Mouse (Mus musculus) midbrain, embryonic 16.5 days (tissue): ENCODE measurements at regions not wholly inside any gene's neighbourhood (a gene's known extent, or its start where the extent isn't known, plus 50 kb on each side); places are given as distances from the start of the nearest gene placed in this dataset.

Source experiments
- ATAC-seq: fragments of 200-750 bp; cut with Nextera tagmentation; 2 replicates; pipeline ENCODE4 v1.8.0; 2017; ENCODE audit warnings: moderate TSS enrichment
- H3K27ac ChIP-seq: fragments of 300-500 bp; sonication (generic); 2 replicates; pipeline ENCODE4 v1.5.1; 2014; ENCODE audit warnings: mild to moderate bottlenecking, low read length, mixed read lengths
- H3K27me3 ChIP-seq: fragments of 300-500 bp; sonication (generic); 2 replicates; pipeline ENCODE4 v1.6.1; 2014; ENCODE audit warnings: low read depth, low read length, mixed read lengths; ENCODE audit not compliant: control insufficient read depth, insufficient read depth
- H3K36me3 ChIP-seq: fragments of 300-500 bp; sonication (generic); 2 replicates; pipeline ENCODE4 v1.6.1; 2014; ENCODE audit warnings: mild to moderate bottlenecking, low read length, moderate library complexity, mixed read lengths; ENCODE audit not compliant: control insufficient read depth, insufficient read depth
- H3K4me1 ChIP-seq: fragments of 300-500 bp; sonication (generic); 2 replicates; pipeline ENCODE4 v1.6.1; 2014; ENCODE audit warnings: mild to moderate bottlenecking, low read length, mixed read lengths; ENCODE audit not compliant: control insufficient read depth, insufficient read depth
- H3K4me2 ChIP-seq: fragments of 300-500 bp; sonication (generic); 2 replicates; pipeline ENCODE4 v1.6.1; 2014; ENCODE audit warnings: mild to moderate bottlenecking, low read length, mixed read lengths
- H3K4me3 ChIP-seq: fragments of 300-500 bp; sonication (generic); 2 replicates; pipeline ENCODE4 v1.5.1; 2014; ENCODE audit warnings: low read depth, mild to moderate bottlenecking, low read length, moderate library complexity, mixed read lengths
- H3K9ac ChIP-seq: fragments of 300-500 bp; sonication (generic); 2 replicates; pipeline ENCODE4 v1.6.1; 2014; ENCODE audit warnings: low read depth, low read length, mixed read lengths
- H3K9me3 ChIP-seq: fragments of 300-500 bp; sonication (generic); replicated peaks from 2 replicates; pipeline ENCODE4 v1.6.1; 2014; ENCODE audit warnings: mild to moderate bottlenecking, low read length, mixed read lengths; ENCODE audit not compliant: control insufficient read depth, poor library complexity, severe bottlenecking
- WGBS: fragments of 180-500 bp; shearing (Covaris S2); extraction: QIAGEN DNeasy Blood & Tissue Kit; methylation state at CpG from one replicate; pipeline ENCODE4 v1.1.7; 2014; 5-methylcytosine and 5-hydroxymethylcytosine counted together

- Histone ChIP-seq H3K4me1 (peaks cover 16% of the 10 kb centered on the region), H3K4me3 (no peak overlapping the region), H3K4me2 (no peak overlapping the region), H3K27me3 (no peaks in the 10 kb centered on the region), H3K9me3 (no peaks in the 10 kb centered on the region), H3K9ac (no peak overlapping the region), H3K36me3 (no peaks in the 10 kb centered on the region), H3K27ac (no peak overlapping the region)
- no peak for ATAC-seq
- 66% methylated on average over 7 of the region's 7 CpGs for WGBS
These were observed 846.7 kb downstream of the Synb start for GRCm38 (mm10) chr14:68447240-68447923.

- Histone ChIP-seq H3K4me2 (no peak overlapping the region), H3K27me3 (no peaks in the 10 kb centered on the region), H3K9ac (no peak overlapping the region), H3K36me3 (no peaks in the 10 kb centered on the region), H3K27ac (no peak overlapping the region), H3K9me3 (no peaks in the 10 kb centered on the region), H3K4me3 (no peak overlapping the region), H3K4me1 (no peaks in the 10 kb centered on the region)
- WGBS, result 42% methylated on average over 9 of the region's 9 CpGs
- ATAC-seq, result no peak
These were observed 860.8 kb downstream of the Synb start for GRCm38 (mm10) chr14:68433326-68433725.

- Histone ChIP-seq H3K27me3 (no peaks in the 10 kb centered on the region), H3K9me3 (no peaks in the 10 kb centered on the region), H3K36me3 (no peaks in the 10 kb centered on the region), H3K4me2 (no peak overlapping the region), H3K9ac (no peak overlapping the region), H3K4me1 (no peaks in the 10 kb centered on the region), H3K4me3 (no peak overlapping the region), H3K27ac (no peak overlapping the region)
- no peak for ATAC-seq
- 74% methylated on average over 2 of the region's 2 CpGs for WGBS
These were observed 862.0 kb downstream of the Synb start for GRCm38 (mm10) chr14:68432111-68432510.

GRCm38 (mm10) chr14:68427235-68427634, 866.9 kb downstream of the Synb start:
- Histone ChIP-seq H3K36me3 (no peaks in the 10 kb centered on the region), H3K4me2 (no peak overlapping the region), H3K9me3 (no peaks in the 10 kb centered on the region), H3K27me3 (no peaks in the 10 kb centered on the region), H3K27ac (no peak overlapping the region), H3K4me1 (no peaks in the 10 kb centered on the region), H3K9ac (no peak overlapping the region), H3K4me3 (no peak overlapping the region)
- ATAC-seq, result no peak
- WGBS, result 73% methylated on average over 1 of the region's 1 CpGs

GRCm38 (mm10) chr14:68392440-68392839, 901.7 kb downstream of the Synb start:
- Histone ChIP-seq H3K36me3 (no peaks in the 10 kb centered on the region), H3K4me2 (no peak overlapping the region), H3K4me3 (no peak overlapping the region), H3K9me3 (no peaks in the 10 kb centered on the region), H3K27ac (no peak overlapping the region), H3K4me1 (peaks cover 3% of the 10 kb centered on the region; the same call in 1 of the 2 replicates), H3K27me3 (no peaks in the 10 kb centered on the region), H3K9ac (no peak overlapping the region)
- no peak for ATAC-seq
- 87% methylated on average over 1 of the region's 1 CpGs for WGBS

GRCm38 (mm10) chr14:68391875-68392274, 902.2 kb downstream of the Synb start:
- no peaks in the 10 kb centered on the region for H3K36me3 ChIP-seq
- H3K27ac ChIP-seq, result no peak overlapping the region
- no peak for ATAC-seq
- no peak overlapping the region for H3K4me2 ChIP-seq
- no peak overlapping the region for H3K9ac ChIP-seq
- WGBS, result 28% methylated on average over 3 of the region's 3 CpGs
- H3K4me3 ChIP-seq, result no peak overlapping the region
- H3K4me1 ChIP-seq, result peaks cover 3% of the 10 kb centered on the region; the same call in 1 of the 2 replicates
- no peaks in the 10 kb centered on the region for H3K27me3 ChIP-seq
- no peaks in the 10 kb centered on the region for H3K9me3 ChIP-seq

- Histone ChIP-seq H3K4me3 (no peak overlapping the region), H3K9ac (no peak overlapping the region), H3K36me3 (no peaks in the 10 kb centered on the region), H3K27ac (no peak overlapping the region), H3K9me3 (no peaks in the 10 kb centered on the region), H3K4me1 (peaks cover 7% of the 10 kb centered on the region; the same call in 1 of the 2 replicates), H3K4me2 (no peak overlapping the region), H3K27me3 (no peaks in the 10 kb centered on the region)
- no peak for ATAC-seq
- WGBS, result 60% methylated on average over 7 of the region's 7 CpGs
These were observed 912.4 kb downstream of the Synb start for GRCm38 (mm10) chr14:68381741-68382140.

GRCm38 (mm10) chr14:68367696-68368095, 926.4 kb downstream of the Synb start:
- Histone ChIP-seq H3K27me3 (no peaks in the 10 kb centered on the region), H3K9me3 (no peaks in the 10 kb centered on the region), H3K9ac (no peak overlapping the region), H3K27ac (peak overlapping the region; percentile 39), H3K4me1 (no peaks in the 10 kb centered on the region), H3K4me3 (no peak overlapping the region), H3K4me2 (no peak overlapping the region), H3K36me3 (no peaks in the 10 kb centered on the region)
- no peak for ATAC-seq
- WGBS, result 63% methylated on average over 5 of the region's 5 CpGs

- Histone ChIP-seq H3K4me2 (no peak overlapping the region), H3K36me3 (no peaks in the 10 kb centered on the region), H3K4me3 (no peak overlapping the region), H3K9me3 (no peaks in the 10 kb centered on the region), H3K4me1 (peaks cover 7% of the 10 kb centered on the region), H3K9ac (no peak overlapping the region), H3K27ac (no peak overlapping the region), H3K27me3 (no peaks in the 10 kb centered on the region)
- no peak for ATAC-seq
- 80% methylated on average over 2 of the region's 2 CpGs for WGBS
These were observed 930.2 kb downstream of the Synb start for GRCm38 (mm10) chr14:68363892-68364291.
